Comparison of ENCODE assay signal across 30 mouse cellular contexts in genomic region chr1:35834180-35834579, GRCm38 (mm10).
"Had no signal": no experiment of that assay in that cellular context is flagged by ENCODE, and none has a peak within 500 bp of the region (broad histone marks: within the 10 kb centered on the region; RNA-seq: fewer than 3 reads in every experiment).

No protein-coding gene starts in this region.

- H3K9ac ChIP-seq: limb, embryonic 12.5 days; limb, embryonic 13.5 days; limb, embryonic 15.5 days; liver, embryonic 12.5 days; liver, embryonic 13.5 days; liver, embryonic 14.5 days; liver, embryonic 15.5 days; liver, postnatal 0 days; lung, embryonic 14.5 days; lung, embryonic 15.5 days; midbrain, embryonic 12.5 days; midbrain, embryonic 13.5 days; midbrain, embryonic 15.5 days; neural tube, embryonic 12.5 days had no signal

- H3K27ac ChIP-seq: left cerebral cortex, adult 2 months; limb, embryonic 10.5 days; limb, embryonic 12.5 days; limb, embryonic 13.5 days; limb, embryonic 15.5 days; liver, embryonic 12.5 days; liver, embryonic 13.5 days; liver, embryonic 14.5 days; liver, embryonic 15.5 days; lung, embryonic 15.5 days; macrophage; midbrain, embryonic 12.5 days; midbrain, embryonic 13.5 days; midbrain, embryonic 15.5 days; neural tube, embryonic 12.5 days had no signal

- ATAC-seq: liver, embryonic 12.5 days; liver, postnatal 0 days; lung, postnatal 0 days; midbrain, embryonic 13.5 days; midbrain, embryonic 15.5 days; midbrain, embryonic 16.5 days had no signal

- H3K4me2 ChIP-seq: limb, embryonic 12.5 days; limb, embryonic 13.5 days; limb, embryonic 15.5 days; liver, embryonic 11.5 days; liver, embryonic 12.5 days; liver, embryonic 13.5 days; liver, embryonic 15.5 days; lung, embryonic 14.5 days; lung, embryonic 15.5 days; midbrain, embryonic 12.5 days; midbrain, embryonic 13.5 days; midbrain, embryonic 15.5 days; neural tube, embryonic 12.5 days had no signal

- H3K4me1 ChIP-seq: limb, embryonic 10.5 days; limb, embryonic 12.5 days; limb, embryonic 13.5 days; limb, embryonic 15.5 days; liver, embryonic 12.5 days; liver, embryonic 13.5 days; liver, embryonic 15.5 days; lung, embryonic 15.5 days; midbrain, embryonic 12.5 days; midbrain, embryonic 13.5 days; midbrain, embryonic 15.5 days; neural tube, embryonic 12.5 days had no signal

- H3K36me3 ChIP-seq: limb, embryonic 10.5 days; limb, embryonic 12.5 days; limb, embryonic 13.5 days; limb, embryonic 15.5 days; liver, embryonic 12.5 days; liver, embryonic 13.5 days; liver, embryonic 15.5 days; lung, embryonic 15.5 days; midbrain, embryonic 12.5 days; midbrain, embryonic 13.5 days; midbrain, embryonic 15.5 days; neural tube, embryonic 12.5 days had no signal

- DNase-seq: left cerebral cortex, postnatal 4 days; liver; liver, embryonic 13.5 days; liver, postnatal 0 days; lung, adult 18-20 months; lung, adult 2 months; lung, embryonic 14.5 days; lung, postnatal 10 days; lung, postnatal 14 days; lung, postnatal 36 days; lung, postnatal 4 days; midbrain, embryonic 14.5 days had no signal

- H3K4me3 ChIP-seq: left cerebral cortex, adult 2 months; limb, embryonic 10.5 days; limb, embryonic 12.5 days; limb, embryonic 13.5 days; limb, embryonic 15.5 days; liver, embryonic 12.5 days; liver, embryonic 13.5 days; liver, embryonic 15.5 days; lung, embryonic 15.5 days; megakaryocyte, embryonic 14.5 days; midbrain, embryonic 12.5 days; midbrain, embryonic 13.5 days; midbrain, embryonic 15.5 days; neural tube, embryonic 12.5 days had no signal

- H3K27me3 ChIP-seq: limb, embryonic 12.5 days; limb, embryonic 13.5 days; limb, embryonic 15.5 days; liver, embryonic 12.5 days; liver, embryonic 13.5 days; liver, embryonic 15.5 days; lung, embryonic 15.5 days; midbrain, embryonic 12.5 days; midbrain, embryonic 13.5 days; midbrain, embryonic 15.5 days; neural tube, embryonic 12.5 days had no signal

- H3K9me3 ChIP-seq: limb, embryonic 10.5 days; limb, embryonic 12.5 days; limb, embryonic 13.5 days; limb, embryonic 15.5 days; liver, embryonic 12.5 days; liver, embryonic 13.5 days; liver, embryonic 15.5 days; lung, embryonic 15.5 days; midbrain, embryonic 12.5 days; midbrain, embryonic 13.5 days; midbrain, embryonic 15.5 days; neural tube, embryonic 12.5 days had no signal
